Mouse (Mus musculus): ENCODE measurements at regions not wholly inside any gene's neighbourhood (a gene's known extent, or its start where the extent isn't known, plus 50 kb on each side); places are given as distances from the start of the nearest gene placed in this dataset.
A peak's percentile ranks its signal among the peaks of the same experiment; 100 is the strongest.
"Not testable (repeated sequence)": the region's sequence is repeated elsewhere in the genome, so short reads cannot be mapped to it uniquely, and the experiment has no call there.

DNA sequence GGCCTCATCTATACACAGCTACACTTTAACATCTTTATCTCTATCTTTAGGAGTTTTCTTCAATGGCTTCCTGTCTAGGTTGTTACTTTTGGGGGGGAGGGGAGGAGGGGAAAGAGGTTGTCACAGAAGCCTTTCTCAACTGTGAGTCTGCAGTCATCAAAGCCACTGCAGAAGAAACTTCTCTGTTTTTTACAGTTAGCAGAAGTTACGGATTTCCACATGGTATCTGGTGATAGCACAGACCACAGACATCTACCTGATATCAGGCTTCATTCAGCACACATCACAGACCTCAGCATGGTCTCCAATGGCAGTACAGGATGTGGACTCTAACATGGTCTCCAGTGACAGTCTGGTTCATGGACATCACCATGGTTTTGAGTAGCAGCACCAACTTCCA, 234.8 kb upstream of the Adarb2 start:
- DNase-seq (ENCODE audit: low spot score in 2 of 2), result no peak

DNA sequence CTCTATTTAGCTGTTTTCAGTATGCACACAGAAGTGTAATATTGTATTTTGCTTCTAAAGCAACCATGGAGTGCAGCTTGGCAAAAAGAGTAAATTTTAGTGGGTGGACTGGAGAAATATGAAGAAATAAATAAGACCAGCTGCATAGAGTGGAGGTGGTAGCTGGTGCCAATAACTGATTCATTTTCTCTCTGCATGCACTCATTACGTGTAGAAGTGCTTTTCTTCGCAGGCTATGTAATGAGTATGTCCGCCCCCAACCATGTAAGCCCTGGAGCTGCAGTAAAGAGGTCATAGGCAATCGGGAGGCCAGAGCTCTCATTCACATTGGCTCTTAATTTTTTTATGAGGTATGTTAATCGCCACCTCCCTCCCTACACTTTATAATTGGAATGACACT, 208.5 kb upstream of the Adarb2 start:
- peak; percentile 10 to 17 for DNase-seq (ENCODE audit: low spot score in 2 of 2)

DNA sequence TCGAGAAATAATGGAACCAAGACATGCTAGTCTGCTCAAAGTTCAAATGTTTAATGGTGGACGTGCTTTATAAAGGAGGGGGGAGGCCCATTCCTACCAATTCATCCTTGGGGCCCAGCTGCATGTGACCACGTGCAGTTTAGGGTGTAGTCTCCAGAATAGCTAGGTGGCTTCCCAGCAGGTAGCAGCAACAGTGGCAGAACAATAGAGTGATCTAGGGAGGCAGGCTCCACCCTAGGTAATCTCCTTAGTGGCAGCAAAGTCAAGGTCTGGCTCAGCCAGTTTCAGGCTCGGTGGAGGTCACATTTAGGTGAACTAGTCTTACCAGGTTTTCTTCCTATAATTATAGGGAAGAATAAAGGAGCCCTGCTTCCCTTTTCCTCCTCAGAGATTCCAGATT, 172.6 kb upstream of the Adarb2 start:
- DNase-seq (ENCODE audit: low spot score in 2 of 2), result not testable (repeated sequence)

GRCm38 (mm10) chr13:8050930-8051495, 151.7 kb upstream of the Adarb2 start:
- DNase-seq (ENCODE audit: low spot score in 2 of 2), result no peak

DNA sequence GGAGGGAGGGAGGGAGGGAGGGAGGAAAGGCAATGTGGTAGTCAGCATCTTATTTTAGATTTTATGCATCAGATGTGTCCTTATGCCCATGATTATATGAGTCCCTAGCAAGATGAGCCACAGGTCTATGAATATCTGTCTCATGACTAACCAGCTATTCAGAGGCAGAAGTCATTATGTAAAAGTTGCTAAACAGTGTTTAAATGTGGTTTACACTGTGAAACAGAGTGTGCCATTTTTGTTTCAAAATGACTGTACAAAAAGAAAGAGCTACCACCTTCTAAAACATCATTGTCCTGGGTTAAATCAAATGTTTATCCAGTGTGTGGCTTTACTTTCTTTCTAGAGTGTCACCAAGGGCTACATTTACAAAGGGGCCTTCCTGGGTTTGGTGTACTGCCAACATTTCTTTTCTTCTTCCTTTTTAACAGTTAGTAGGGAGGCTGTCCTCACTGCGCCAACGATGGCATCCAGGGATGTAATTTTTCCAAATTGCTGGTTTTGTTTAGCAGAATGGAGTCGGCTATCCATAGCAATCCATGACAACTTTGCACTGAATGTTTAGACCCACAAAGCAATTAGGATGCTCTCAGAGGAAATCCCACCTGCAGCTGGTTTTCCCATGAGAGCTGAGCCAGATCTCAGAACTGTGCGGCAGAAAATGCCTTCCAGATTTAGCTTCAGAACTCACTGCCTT, 146.4 kb upstream of the Adarb2 start:
- no peak for DNase-seq (ENCODE audit: low spot score in 2 of 2)

DNA sequence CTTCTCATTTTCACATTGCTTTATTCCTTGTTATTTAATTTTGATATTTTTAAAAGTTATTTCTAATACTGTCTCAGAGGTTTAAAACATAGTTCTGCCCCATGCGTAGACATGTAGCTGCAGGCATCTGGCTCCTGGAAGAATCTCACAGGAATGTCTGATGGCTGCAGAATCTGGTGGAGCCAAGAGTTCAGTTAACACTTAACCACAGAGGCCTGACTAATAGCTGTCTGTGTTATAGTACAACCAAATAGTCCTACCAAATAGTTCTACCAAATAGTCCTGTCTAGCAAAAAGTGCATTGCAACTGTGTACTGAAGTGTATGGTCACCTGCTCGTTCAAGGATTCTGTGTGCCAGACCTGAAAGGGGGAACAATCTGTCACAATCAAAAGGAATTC, 115.5 kb upstream of the Adarb2 start:
- no peak for DNase-seq (ENCODE audit: low spot score in 2 of 2)

DNA sequence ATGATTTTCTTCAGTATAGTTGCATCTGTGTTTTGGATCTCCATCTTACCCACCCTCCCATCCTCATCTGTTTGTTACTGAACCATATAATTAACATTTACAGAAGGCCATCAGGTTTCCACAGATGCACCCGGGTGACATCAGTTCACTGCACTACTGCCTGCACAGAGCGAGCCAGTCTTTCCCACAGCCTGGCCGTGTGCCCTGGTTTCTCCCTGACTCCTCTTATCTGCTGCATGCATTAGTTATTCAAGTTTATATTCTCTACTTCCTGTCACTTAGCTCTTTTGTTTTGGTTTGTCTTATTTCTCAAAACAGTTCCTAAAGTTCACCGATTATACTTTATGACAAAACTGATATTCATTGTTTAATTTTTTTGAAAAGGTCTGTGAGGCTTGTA, 113.1 kb upstream of the Adarb2 start:
- no peak for DNase-seq (ENCODE audit: low spot score in 2 of 2)

DNA sequence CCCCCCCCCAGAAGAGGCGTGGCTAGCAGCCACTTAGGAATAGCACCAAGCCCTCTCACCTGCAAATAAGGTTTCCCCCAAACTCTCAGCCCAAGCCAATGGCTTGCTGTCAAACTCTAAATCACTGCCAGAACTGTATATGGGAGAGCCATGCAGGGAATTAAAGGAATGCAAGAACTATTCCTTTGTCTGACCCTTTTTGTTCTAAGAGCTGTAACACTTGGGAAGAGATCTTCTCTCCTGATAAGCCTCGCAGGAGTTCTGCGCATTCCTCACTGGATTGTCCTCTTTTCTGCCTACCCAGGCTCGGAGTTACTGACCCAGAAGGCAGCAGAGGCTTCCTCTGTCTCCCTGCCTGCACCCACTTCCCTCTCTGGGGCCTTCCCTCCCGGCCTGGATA, 94.0 kb upstream of the Adarb2 start:
- no peak for DNase-seq (ENCODE audit: low spot score in 2 of 2)

DNA sequence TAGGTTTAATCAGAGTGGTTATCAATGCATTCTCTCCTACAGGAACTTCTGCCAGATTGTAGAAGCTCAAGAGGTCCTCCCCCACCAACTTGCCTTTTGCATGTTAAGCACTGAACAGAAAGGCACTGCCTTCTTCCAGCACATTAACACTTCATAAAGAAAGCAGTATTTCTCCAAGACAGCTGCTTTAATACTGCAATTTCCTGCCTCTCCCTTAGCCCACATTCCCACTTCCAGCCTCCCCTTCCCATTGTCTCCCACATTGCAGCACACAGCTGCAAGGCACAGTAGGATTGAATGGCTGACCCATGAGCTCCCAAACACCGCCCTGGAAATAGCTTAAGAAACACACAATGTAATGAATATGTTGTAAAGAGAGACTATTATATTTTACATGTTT, 89.7 kb upstream of the Adarb2 start:
- no peak for DNase-seq (ENCODE audit: low spot score in 2 of 2)

DNA sequence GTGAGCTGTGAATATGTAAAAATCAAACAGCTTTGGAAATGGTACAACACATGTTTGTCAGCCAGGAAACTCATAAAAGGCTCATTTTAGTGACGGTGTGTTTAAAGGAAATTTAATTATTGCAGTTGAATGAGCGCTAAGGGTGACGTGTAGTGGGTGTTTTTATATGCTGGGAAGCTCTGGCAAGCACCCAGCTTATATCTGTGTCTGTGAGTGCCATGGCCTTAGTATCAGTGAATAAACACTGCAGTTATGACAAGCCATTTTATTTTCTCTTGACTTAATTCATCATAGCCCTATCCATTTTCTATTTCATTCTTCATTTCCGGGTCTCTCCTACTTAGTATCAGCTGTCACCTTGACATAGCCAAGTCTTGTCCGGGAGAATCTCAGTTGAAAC, 83.7 kb upstream of the Adarb2 start:
- no peak for DNase-seq (ENCODE audit: low spot score in 2 of 2)

DNA sequence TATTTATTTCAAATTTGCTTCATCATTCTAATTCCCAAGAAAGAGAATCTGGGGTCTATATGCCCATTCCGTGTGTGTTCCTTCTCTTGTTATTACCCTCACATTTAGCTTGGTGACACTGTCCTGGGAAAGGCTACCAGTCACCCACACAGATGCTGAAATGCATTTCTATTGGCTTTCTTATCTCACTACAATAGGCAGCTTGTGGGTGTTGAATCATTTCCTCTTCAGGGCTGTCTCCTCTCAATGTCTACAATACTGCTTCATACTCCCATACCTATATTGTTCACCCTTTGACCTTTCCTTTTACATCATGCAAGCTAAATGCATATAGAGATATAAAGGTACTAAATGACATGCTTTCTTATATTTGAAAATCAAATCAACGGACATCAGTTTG, 82.7 kb upstream of the Adarb2 start:
- DNase-seq (ENCODE audit: low spot score in 2 of 2), result no peak

GRCm38 (mm10) chr13:8134764-8135163, 67.9 kb upstream of the Adarb2 start:
- no peak for DNase-seq (ENCODE audit: low spot score in 2 of 2)

GRCm38 (mm10) chr13:8139396-8139795, 63.3 kb upstream of the Adarb2 start:
- no peak for DNase-seq (ENCODE audit: low spot score in 2 of 2)

DNA sequence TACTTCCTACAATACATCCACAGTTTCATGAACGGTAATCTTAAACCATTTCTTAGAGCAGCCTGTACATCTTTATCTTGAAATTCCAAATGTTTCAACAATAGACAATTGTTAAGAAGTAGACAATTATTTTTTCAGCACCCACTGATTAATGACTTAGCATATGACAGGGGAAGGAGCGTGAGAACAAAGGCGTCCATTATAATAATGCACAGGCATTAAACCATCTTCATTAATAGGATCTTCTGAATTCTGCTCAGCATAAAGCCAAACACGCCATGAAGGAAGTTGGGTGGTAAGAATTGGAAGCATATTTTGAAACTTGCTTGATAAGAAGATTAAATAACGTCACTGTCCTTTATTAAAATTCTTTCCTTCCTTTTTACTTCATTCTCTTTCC, 50.5 kb upstream of the Adarb2 start:
- no peak for DNase-seq (ENCODE audit: low spot score in 2 of 2)
